Mouse (Mus musculus) forebrain, embryonic 15.5 days (tissue): ENCODE measurements around the gene Rsbn1. TPM values are rescaled to one million over a fixed set of nuclear protein-coding genes. Genes with fewer than 3 reads are reported as not detected.

Source experiments
- ATAC-seq: fragments of 200-750 bp; cut with Nextera tagmentation; replicated peaks from 2 replicates; pipeline ENCODE4 v1.8.0; 2017; ENCODE audit warnings: mild to moderate bottlenecking, moderate TSS enrichment, moderate library complexity
- H3K27ac ChIP-seq: fragments of 300-500 bp; sonication (generic); replicated peaks from 2 replicates; pipeline ENCODE4 v1.5.1; 2015; ENCODE audit warnings: mild to moderate bottlenecking, inconsistent platforms
- H3K27me3 ChIP-seq: fragments of 300-500 bp; sonication (generic); 2 replicates; pipeline ENCODE4 v1.6.1; 2015; ENCODE audit warnings: inconsistent platforms
- H3K36me3 ChIP-seq: fragments of 300-500 bp; sonication (generic); 2 replicates; pipeline ENCODE4 v1.6.1; 2015; ENCODE audit warnings: mild to moderate bottlenecking, inconsistent platforms
- H3K4me1 ChIP-seq: fragments of 300-500 bp; sonication (generic); 2 replicates; pipeline ENCODE4 v1.6.1; 2015; ENCODE audit warnings: inconsistent platforms
- H3K4me2 ChIP-seq: fragments of 300-500 bp; sonication (generic); replicated peaks from 2 replicates; pipeline ENCODE4 v1.6.1; 2015; ENCODE audit warnings: mild to moderate bottlenecking, inconsistent platforms
- H3K4me3 ChIP-seq: fragments of 300-500 bp; sonication (generic); 2 replicates; pipeline ENCODE4 v1.5.1; 2015; ENCODE audit warnings: mild to moderate bottlenecking, inconsistent platforms
- H3K9ac ChIP-seq: fragments of 300-500 bp; sonication (generic); replicated peaks from 2 replicates; pipeline ENCODE4 v1.6.1; 2015; ENCODE audit warnings: mild to moderate bottlenecking, inconsistent platforms
- H3K9me3 ChIP-seq: fragments of 300-500 bp; sonication (generic); 2 replicates; pipeline ENCODE4 v1.6.1; 2016; ENCODE audit warnings: inconsistent platforms
- WGBS: fragments of 180-500 bp; shearing (Covaris S2); methylation state at CpG from one replicate; pipeline ENCODE4 v1.1.7; 2015; ENCODE audit warnings: mixed read lengths; 5-methylcytosine and 5-hydroxymethylcytosine counted together
- polyA plus RNA-seq: library from polyadenylated mRNA; unstranded; fragments of >200 nt; fragmentation: Nextera tagmentation; extraction: Ambion mirVana; gene quantifications from 2 replicates; pipeline ENCODE4 v1.2.1, GENCODE M21; 2015

The Rsbn1 gene
- polyA plus RNA-seq, 1 experiment from 2014 or later = 27.0 TPM

DNA sequence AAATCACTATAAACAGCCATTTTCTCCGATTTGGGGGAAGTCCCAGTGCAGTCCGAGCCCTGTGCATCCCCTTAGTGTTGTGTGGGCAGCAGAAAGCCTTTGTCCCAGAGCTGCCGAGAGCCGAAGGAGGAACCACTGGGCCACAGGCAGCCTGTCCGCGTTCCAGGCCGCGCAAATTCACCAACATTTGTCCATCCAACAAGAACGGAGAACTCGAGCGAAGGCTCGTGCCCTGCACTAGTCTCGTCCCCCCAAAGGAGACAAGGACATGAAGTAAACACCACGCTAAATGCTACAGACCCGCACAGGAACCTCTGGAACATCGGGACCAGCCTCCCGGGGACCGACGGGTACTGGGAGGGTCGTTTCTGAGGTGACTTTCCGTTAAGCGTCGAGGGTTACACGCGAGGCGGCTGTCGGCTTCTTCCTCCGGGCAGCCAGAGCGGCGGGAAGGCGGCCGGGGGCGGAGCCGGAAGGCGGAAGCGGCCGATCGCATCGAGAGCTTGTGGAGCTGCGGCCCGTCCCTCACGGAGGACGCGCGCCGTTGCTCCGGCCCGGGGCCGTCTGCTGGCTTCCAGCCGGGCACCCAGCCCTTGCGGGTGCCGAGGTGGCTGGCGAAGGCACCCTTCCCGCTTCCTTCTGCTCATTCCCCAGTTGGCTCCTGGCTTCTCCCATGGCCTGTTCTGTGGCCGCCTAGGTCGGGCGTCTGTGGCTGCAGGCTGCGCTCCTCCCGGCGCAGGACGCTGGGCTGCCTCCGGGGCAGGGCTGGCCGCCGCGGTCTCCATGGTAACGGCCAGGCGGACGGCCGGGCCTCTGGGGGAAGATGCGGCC is 54.2 kb downstream of the Rsbn1 start, which contains the start of gene Phtf1:
TSS of gene Phtf1 (plus strand) at position 250 of the 831 bp plus-strand sequence.
- Histone ChIP-seq H3K27ac (peak within 1 kb of the TSS; percentile 96), H3K9me3 (no peaks in the 10 kb centered on the region), H3K4me2 (peak within 1 kb of the TSS; percentile 78), H3K4me1 (peaks cover 30% of the 10 kb centered on the region), H3K4me3 (peak within 1 kb of the TSS; percentile 88), H3K9ac (peak within 1 kb of the TSS; percentile 97), H3K27me3 (no peaks in the 10 kb centered on the region), H3K36me3 (peaks cover 20% of the 10 kb centered on the region)
- under 1% methylated on average over 70 of the region's 70 CpGs for WGBS
- peak; percentile 96 for ATAC-seq

DNA sequence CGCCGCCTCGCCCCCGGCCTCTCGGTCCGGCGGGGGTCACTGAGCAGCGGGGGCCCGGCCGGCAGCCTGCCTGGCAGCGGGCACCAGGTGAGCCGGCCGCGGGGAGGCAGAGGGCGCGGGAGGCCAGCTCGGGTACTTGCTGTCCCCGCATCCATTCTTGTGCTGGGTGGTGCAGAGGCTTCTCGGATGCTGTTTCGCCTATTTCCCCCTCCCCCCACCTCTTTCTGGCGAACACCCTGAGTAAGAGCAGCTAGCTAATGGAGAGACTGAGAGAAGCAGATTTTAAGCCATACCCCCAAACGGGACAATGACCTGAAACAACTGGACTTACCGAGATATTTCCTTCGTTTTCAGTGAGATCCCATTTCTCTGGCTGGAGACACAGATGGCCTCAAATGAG is 54.8 kb downstream of the Rsbn1 start:
- Histone ChIP-seq H3K36me3 (peaks cover 19% of the 10 kb centered on the region), H3K27ac (peak overlapping the region; percentile 96), H3K4me3 (peak overlapping the region; percentile 88), H3K27me3 (no peaks in the 10 kb centered on the region), H3K9me3 (no peaks in the 10 kb centered on the region), H3K4me1 (peaks cover 30% of the 10 kb centered on the region), H3K4me2 (peak overlapping the region; percentile 78), H3K9ac (peak overlapping the region; percentile 97)
- peak; percentile 83 for ATAC-seq
- WGBS = under 1% methylated on average over 24 of the region's 24 CpGs

DNA sequence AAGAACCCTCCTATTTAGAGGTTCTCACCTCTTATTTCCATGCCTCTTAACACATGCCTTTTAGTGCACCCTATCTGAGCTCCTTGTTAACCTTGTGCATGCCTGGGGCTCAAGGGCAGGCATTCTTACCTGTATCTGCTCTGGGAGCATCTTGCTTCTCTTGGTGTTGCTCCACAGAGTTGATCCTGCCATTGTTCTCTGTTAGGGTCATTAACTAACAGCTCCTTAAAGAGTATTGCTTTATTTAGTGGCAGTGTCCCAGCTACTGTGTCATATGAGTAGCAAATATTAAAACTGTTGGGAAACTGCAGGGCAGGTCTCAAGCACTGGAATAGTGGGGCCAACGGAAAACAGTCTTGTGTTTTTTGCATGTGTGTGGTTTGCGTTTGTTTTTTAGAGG is 57.2 kb downstream of the Rsbn1 start:
- Histone ChIP-seq H3K9me3 (no peaks in the 10 kb centered on the region), H3K9ac (no peak overlapping the region), H3K4me3 (no peak overlapping the region), H3K4me2 (no peak overlapping the region), H3K27ac (no peak overlapping the region), H3K36me3 (peaks cover 14% of the 10 kb centered on the region; the same call in 1 of the 2 replicates), H3K27me3 (no peaks in the 10 kb centered on the region), H3K4me1 (peaks cover 30% of the 10 kb centered on the region)
- 93% methylated on average over 2 of the region's 2 CpGs for WGBS
- ATAC-seq = no peak

DNA sequence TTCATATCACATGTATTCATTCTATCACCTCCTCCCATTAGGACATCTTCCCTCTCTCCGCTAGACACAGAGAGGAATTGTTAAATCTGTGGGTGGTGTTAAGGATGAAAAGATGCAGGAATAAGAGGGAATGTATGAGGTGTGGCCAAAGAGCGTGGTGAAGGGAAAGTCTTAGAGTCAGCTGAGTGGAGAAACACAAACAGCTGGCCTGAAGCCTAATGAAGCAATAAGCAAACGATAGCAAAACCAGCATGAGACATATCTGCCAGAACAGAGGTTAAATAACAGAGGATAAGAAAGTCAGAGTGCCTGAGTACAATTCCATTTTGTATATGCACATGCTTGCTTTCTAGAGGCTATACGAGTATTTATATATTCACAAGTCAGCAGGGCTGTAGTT is 70.6 kb downstream of the Rsbn1 start:
- H3K9ac ChIP-seq = no peak overlapping the region
- H3K36me3 ChIP-seq = peaks cover 54% of the 10 kb centered on the region
- no peaks in the 10 kb centered on the region for H3K27me3 ChIP-seq
- no peak overlapping the region for H3K4me3 ChIP-seq
- no peaks in the 10 kb centered on the region for H3K9me3 ChIP-seq
- H3K4me1 ChIP-seq = no peaks in the 10 kb centered on the region
- H3K27ac ChIP-seq = no peak overlapping the region
- H3K4me2 ChIP-seq = no peak overlapping the region
- ATAC-seq = no peak
- 58% methylated on average over 4 of the region's 4 CpGs for WGBS

DNA sequence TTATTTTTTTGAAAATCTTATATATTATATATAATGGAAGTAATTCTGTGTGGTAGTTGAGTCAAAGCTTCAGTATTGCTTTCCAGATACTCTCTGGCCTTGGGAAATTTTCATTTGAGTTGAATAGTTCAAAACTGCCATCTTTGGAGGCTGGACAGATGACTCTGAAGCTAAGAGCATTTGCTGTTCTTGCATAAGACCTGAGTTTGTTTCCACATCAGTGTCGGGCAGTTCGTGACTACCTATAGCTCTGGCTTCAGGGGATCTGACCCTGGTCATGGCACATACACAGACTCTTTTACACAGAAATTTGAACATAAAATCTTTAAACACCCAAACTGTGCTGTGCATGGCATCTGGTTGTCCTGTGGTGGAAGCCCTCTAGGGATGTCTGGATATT is 71.3 kb downstream of the Rsbn1 start:
- no peak for ATAC-seq
- no peak overlapping the region for H3K4me2 ChIP-seq
- no peak overlapping the region for H3K4me3 ChIP-seq
- H3K27ac ChIP-seq = no peak overlapping the region
- no peak overlapping the region for H3K9ac ChIP-seq
- peaks cover 58% of the 10 kb centered on the region for H3K36me3 ChIP-seq
- H3K4me1 ChIP-seq = no peaks in the 10 kb centered on the region
- no peaks in the 10 kb centered on the region for H3K27me3 ChIP-seq
- H3K9me3 ChIP-seq = no peaks in the 10 kb centered on the region
- 94% methylated on average over 2 of the region's 2 CpGs for WGBS

DNA sequence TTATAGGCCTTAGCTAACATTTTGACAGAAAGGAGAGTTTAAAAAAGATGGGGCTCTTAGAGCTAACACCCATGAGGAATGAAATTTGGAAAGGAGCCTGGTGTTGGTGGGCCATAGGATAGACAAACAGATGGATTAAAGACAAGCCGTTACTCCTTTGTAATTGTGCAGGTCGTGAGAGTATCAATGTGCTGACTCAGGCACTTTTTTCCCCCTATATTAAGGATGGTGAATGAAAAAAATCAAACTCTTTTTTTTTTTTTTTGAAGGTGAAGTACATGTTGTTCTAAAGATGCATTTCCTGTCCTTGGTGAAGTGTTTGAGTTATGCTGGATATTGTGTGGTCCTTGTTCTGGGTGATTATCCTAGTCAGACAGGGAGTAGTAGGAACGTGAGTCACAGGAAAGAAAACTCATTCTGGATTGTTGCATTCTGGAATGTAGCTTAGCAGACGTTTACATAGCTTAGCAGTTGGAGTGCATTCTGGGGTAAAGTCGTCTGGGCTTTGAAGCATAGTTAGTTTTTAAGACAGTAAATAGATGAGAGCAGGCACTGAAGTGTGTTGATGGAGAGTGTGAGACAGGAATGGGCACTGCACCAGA is 74.0 kb downstream of the Rsbn1 start:
- 61% methylated on average over 5 of the region's 5 CpGs for WGBS
- Histone ChIP-seq H3K36me3 (peaks cover 73% of the 10 kb centered on the region), H3K4me2 (no peak overlapping the region)

DNA sequence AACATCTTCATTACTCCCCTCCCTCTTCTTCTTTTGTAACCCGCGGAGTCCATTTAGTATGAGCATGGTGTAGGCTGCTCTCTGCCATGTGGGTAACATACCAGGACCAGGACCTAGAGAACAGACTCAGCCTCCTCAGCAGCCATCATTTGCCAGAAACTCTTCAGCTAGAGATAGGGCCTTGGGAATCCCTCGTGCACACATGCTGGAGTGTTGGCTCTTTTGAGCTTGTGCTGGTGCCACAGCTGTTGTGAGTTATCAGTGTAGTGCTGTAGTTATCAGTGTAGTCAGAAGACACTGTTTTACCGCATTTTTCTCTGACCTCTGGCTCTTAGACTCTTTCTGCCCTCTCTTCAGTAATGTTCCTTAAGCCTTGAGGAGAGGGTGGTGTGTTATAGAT is 75.4 kb downstream of the Rsbn1 start:
- H3K9ac ChIP-seq = no peak overlapping the region
- peaks cover 67% of the 10 kb centered on the region for H3K36me3 ChIP-seq
- ATAC-seq = no peak

More for the DNA sequence above, 74.0 kb downstream of the Rsbn1 start:
- Histone ChIP-seq H3K27ac (no peak overlapping the region), H3K4me3 (no peak overlapping the region), H3K9me3 (no peaks in the 10 kb centered on the region), H3K9ac (no peak overlapping the region), H3K4me1 (no peaks in the 10 kb centered on the region), H3K27me3 (no peaks in the 10 kb centered on the region)
- no peak for ATAC-seq

DNA sequence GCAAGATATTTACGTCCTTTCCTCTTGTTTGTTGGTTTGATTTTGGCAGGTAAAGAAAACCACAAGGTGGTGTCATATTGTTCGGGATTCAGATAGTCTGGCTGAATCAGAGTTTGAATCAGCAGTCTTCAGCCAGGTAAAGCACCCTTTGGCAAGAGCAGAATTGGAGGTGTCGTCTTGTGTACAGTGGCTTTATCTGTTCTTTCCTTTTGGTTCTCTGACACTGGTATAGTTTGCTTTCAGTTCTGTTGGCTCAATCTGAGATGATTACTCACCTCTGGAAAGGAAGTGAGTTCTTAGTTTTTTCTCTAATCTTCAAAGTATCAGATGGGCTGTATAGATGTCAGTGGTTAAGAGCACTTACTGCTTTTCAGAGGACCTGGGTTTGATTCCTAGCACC is 77.4 kb downstream of the Rsbn1 start:
- WGBS = 91% methylated on average over 3 of the region's 3 CpGs
- H3K27ac ChIP-seq = no peak overlapping the region
- H3K27me3 ChIP-seq = no peaks in the 10 kb centered on the region
- no peaks in the 10 kb centered on the region for H3K4me1 ChIP-seq
- no peak overlapping the region for H3K9ac ChIP-seq
- H3K4me3 ChIP-seq = no peak overlapping the region
- H3K9me3 ChIP-seq = no peaks in the 10 kb centered on the region
- H3K36me3 ChIP-seq = peaks cover 59% of the 10 kb centered on the region
- ATAC-seq = no peak
- H3K4me2 ChIP-seq = no peak overlapping the region

More for the DNA sequence above, 75.4 kb downstream of the Rsbn1 start:
- Histone ChIP-seq H3K4me1 (no peaks in the 10 kb centered on the region), H3K27ac (no peak overlapping the region), H3K4me3 (no peak overlapping the region), H3K9me3 (no peaks in the 10 kb centered on the region), H3K27me3 (no peaks in the 10 kb centered on the region), H3K4me2 (no peak overlapping the region)
- WGBS = 96% methylated on average over 4 of the region's 4 CpGs

DNA sequence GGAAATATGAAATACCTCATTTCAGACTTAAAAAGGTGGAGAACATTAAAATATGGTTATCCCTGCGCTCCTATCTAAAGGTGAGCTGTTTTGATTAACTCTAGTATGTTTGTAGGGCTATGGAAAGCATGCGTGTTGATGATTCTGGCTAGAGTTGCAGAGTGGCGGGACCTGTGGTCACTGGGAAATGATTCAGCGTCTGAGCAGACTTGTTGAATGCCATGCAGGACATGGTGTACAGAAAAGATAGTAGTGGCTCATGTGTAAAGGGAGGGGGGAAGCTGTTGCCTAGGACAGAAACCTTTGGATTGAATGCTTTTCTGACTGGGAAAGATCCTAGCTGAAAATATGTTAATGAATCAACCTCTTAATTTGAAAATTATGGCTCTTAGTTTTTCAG is 84.8 kb downstream of the Rsbn1 start:
- ATAC-seq = no peak
- no peak overlapping the region for H3K4me3 ChIP-seq
- H3K27me3 ChIP-seq = no peaks in the 10 kb centered on the region
- no peaks in the 10 kb centered on the region for H3K4me1 ChIP-seq
- no peak overlapping the region for H3K27ac ChIP-seq
- no peaks in the 10 kb centered on the region for H3K9me3 ChIP-seq
- no peak overlapping the region for H3K9ac ChIP-seq
- H3K36me3 ChIP-seq = peaks cover 48% of the 10 kb centered on the region
- WGBS = 93% methylated on average over 4 of the region's 4 CpGs
- H3K4me2 ChIP-seq = no peak overlapping the region

DNA sequence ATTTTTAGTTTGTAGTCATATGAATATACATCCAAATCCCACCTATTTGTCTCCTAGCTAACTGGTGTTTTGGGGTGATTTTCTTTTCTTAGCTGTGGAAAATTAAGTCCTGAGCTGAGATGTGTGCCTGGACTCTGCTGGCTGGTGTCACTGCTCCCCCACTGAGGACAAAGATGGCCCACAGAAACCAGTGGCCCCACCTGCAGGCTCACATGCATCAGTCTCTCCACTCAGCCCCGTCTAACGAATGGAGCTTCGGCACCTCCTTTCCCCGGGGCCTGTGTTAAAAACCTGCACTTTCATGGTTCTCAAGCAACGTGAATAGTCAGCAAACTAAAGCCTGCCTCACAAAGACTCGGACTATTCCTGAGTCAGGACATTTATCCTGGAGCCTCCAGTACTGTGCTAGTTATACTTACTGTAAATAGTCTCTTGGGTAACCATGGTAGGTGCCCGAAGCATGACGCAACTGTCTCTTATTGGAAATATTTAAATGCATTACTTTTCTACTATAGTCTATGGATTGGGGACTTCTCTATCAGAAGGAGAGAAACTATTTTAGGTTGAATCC is 93.1 kb downstream of the Rsbn1 start:
- peaks cover 8% of the 10 kb centered on the region for H3K4me1 ChIP-seq
- no peaks in the 10 kb centered on the region for H3K9me3 ChIP-seq
- 0 out of 2 replicates have a peak overlapping the region, but pooled peaks have one; percentile 23 for H3K27ac ChIP-seq
- no peak overlapping the region for H3K4me3 ChIP-seq
- H3K36me3 ChIP-seq = peaks cover 51% of the 10 kb centered on the region
- H3K4me2 ChIP-seq = no peak overlapping the region
- no peaks in the 10 kb centered on the region for H3K27me3 ChIP-seq
- ATAC-seq = no peak
- no peak overlapping the region for H3K9ac ChIP-seq
- 49% methylated on average over 8 of the region's 8 CpGs for WGBS

DNA sequence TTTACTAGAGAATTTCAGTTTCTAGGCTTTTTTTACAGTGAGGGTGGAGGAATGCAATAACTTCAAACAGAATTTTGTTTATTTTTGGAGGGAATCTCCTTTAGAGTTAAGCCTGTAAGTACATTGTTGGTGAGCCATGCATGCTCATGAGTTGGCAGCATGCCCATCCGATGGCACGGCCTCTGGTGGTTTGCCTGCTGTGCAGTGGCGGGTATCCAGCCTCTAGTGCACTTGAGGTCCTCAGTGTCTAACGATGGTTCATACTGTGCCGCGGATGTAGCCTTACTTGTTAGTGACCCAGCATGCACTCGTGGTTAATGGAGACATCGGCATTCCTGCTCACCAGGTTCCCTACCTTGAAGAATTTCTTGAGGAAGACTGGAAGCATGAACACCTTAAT is 93.6 kb downstream of the Rsbn1 start:
- ATAC-seq = peak; percentile 51; the same call in 1 of the 2 replicates
- Histone ChIP-seq H3K36me3 (peaks cover 47% of the 10 kb centered on the region), H3K4me2 (no peak overlapping the region), H3K4me3 (no peak overlapping the region), H3K9me3 (no peaks in the 10 kb centered on the region), H3K27me3 (no peaks in the 10 kb centered on the region), H3K27ac (no peak overlapping the region), H3K9ac (no peak overlapping the region), H3K4me1 (peaks cover 8% of the 10 kb centered on the region)
- WGBS = 38% methylated on average over 8 of the region's 8 CpGs

DNA sequence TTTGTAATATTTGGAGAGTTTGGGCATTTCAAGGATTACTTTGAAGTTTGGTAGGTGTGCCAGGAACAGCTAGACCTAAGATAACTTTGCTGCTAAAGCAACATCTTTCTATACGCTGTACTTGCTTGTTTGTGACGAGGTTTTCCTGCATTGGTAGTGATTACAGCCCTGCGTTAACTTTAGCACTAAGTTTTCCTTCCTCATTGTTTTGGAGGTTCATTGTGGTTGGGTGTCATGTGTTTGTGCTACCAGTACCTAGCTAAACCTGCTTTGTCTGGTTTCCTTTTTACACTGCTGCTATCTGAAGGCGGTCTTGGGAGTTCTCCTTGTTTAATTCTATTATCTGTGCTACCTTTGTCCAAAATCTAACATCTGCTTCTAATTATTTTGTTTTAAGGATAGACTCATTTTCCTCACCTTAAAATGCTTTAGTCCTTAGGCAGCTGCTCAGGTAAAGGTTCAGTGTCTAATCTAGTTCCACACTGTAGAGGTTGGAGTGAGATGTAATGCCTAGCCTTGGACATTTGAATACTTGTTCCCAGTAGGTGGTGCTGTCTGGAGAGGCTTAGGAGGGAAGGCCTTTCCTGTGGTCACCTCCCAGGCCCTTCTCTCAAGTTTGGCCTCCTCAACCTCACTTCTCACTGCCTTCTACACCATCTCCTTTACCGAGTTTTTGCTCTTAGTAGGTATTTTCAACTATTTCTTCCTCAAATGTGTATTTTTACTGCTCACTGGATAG is 96.2 kb downstream of the Rsbn1 start:
- H3K4me2 ChIP-seq = no peak overlapping the region
- peaks cover 38% of the 10 kb centered on the region for H3K36me3 ChIP-seq
- no peaks in the 10 kb centered on the region for H3K9me3 ChIP-seq
- no peaks in the 10 kb centered on the region for H3K27me3 ChIP-seq
- 90% methylated on average over 5 of the region's 5 CpGs for WGBS
- no peak overlapping the region for H3K9ac ChIP-seq
- H3K4me1 ChIP-seq = peaks cover 8% of the 10 kb centered on the region
- ATAC-seq = no peak
- H3K27ac ChIP-seq = no peak overlapping the region
- H3K4me3 ChIP-seq = no peak overlapping the region
